Mouse (Mus musculus) midbrain, embryonic 12.5 days (tissue): ENCODE results near the gene Slc16a11. TPM values are rescaled to one million over a fixed set of nuclear protein-coding genes. Genes with fewer than 3 reads are reported as not detected.

ENCODE experiments used
- microRNA counts: library from miRNA; unstranded; fragments of <30 nt; microRNA quantifications from one replicate; lab custom pipeline; 2017
- microRNA-seq: library from miRNA; unstranded; fragments of <30 nt; microRNA quantifications from one replicate; pipeline ENCODE4, GENCODE M21; 2017
- polyA plus RNA-seq: library from polyadenylated mRNA; unstranded; fragments of >200 nt; fragmentation: Nextera tagmentation; extraction: Ambion mirVana; gene quantifications from 2 replicates; pipeline ENCODE4 v1.2.1, GENCODE M21; 2016

The Slc16a11 gene
- polyA plus RNA-seq, 1 experiment from 2014 or later: 1.9 TPM

MicroRNAs within 50 kb of the gene (microRNA counts, 519-probe panel; counts per million panel counts)
- microRNA mmu-miR-195 (lab: Ali Mortazavi, UCI) (not detected), microRNA mmu-miR-497 (lab: Ali Mortazavi, UCI) (not detected)

Small RNA genes lying within 50 kb of the gene (microRNA-seq; reads per million reads assigned to microRNA genes)
- gene Mir195a: 509 reads per million, percentile 71 among the genes with 10 or more reads in this experiment
- gene Mir497: not detected
- not detected for gene Mir497b

Other genes starting within 250 kb of the Slc16a11 start
- 2.9 and 3.7 TPM in 2 replicates for gene Cldn7, start 248.0 kb upstream of the Slc16a11 start, polyA plus RNA-seq
- 21.4 and 27.5 TPM in 2 replicates for gene Ctdnep1, start 231.6 kb upstream of the Slc16a11 start, polyA plus RNA-seq
- 127 and 131 TPM in 2 replicates for gene Elp5, start 230.2 kb upstream of the Slc16a11 start, polyA plus RNA-seq
- 552 and 567 TPM in 2 replicates for gene Gabarap, start 221.6 kb upstream of the Slc16a11 start, polyA plus RNA-seq
- 89.4 and 96.5 TPM in 2 replicates for gene Phf23, start 217.0 kb upstream of the Slc16a11 start, polyA plus RNA-seq
- 45.3 and 49.2 TPM in 2 replicates for gene Dvl2, start 212.2 kb upstream of the Slc16a11 start, polyA plus RNA-seq
- gene Acadvl, start 197.3 kb upstream of the Slc16a11 start, polyA plus RNA-seq: 50.7 and 57.9 TPM in 2 replicates
- 23.9 and 30.2 TPM in 2 replicates for gene Dlg4, start 195.8 kb upstream of the Slc16a11 start, polyA plus RNA-seq
- 0.33 and 0.89 TPM in 2 replicates for gene Asgr1, start 158.7 kb upstream of the Slc16a11 start, polyA plus RNA-seq
- not detected in 2 replicates for gene Asgr2, start 120.1 kb upstream of the Slc16a11 start, polyA plus RNA-seq
- gene Mgl2, start 82.4 kb upstream of the Slc16a11 start, polyA plus RNA-seq: 0.47 and 1.0 TPM in 2 replicates
- gene Clec10a, start 56.6 kb upstream of the Slc16a11 start, polyA plus RNA-seq: 0.58 and 1.3 TPM in 2 replicates
- gene Slc16a13, start 8.3 kb downstream of the Slc16a11 start, polyA plus RNA-seq: 19.0 and 19.5 TPM in 2 replicates
- 5.2 and 5.4 TPM in 2 replicates for gene Bcl6b, start 17.0 kb downstream of the Slc16a11 start, polyA plus RNA-seq
- gene 0610010K14Rik, start 25.2 kb downstream of the Slc16a11 start, polyA plus RNA-seq: 210 and 213 TPM in 2 replicates
- gene Gm21988, start 27.1 kb downstream of the Slc16a11 start, polyA plus RNA-seq: 10.5 and 12.4 TPM in 2 replicates
- 172 and 188 TPM in 2 replicates for gene Rnasek, start 27.1 kb downstream of the Slc16a11 start, polyA plus RNA-seq
- gene Alox12, start 42.6 kb downstream of the Slc16a11 start, polyA plus RNA-seq: 1.7 and 1.8 TPM in 2 replicates
- gene Alox12e, start 109.9 kb downstream of the Slc16a11 start, polyA plus RNA-seq: not detected in 2 replicates
- gene Alox15, start 139.3 kb downstream of the Slc16a11 start, polyA plus RNA-seq: 0.14 and 0.21 TPM in 2 replicates
- 40.0 and 40.3 TPM in 2 replicates for gene Pelp1, start 197.3 kb downstream of the Slc16a11 start, polyA plus RNA-seq
- gene Arrb2, start 219.9 kb downstream of the Slc16a11 start, polyA plus RNA-seq: 37.0 and 41.1 TPM in 2 replicates
- 37.6 and 39.2 TPM in 2 replicates for gene Med11, start 239.2 kb downstream of the Slc16a11 start, polyA plus RNA-seq
- gene Zmynd15, start 246.7 kb downstream of the Slc16a11 start, polyA plus RNA-seq: 0.21 and 0.33 TPM in 2 replicates
- gene Cxcl16, start 247.2 kb downstream of the Slc16a11 start, polyA plus RNA-seq: 1.6 and 1.7 TPM in 2 replicates